Mouse (Mus musculus) myocyte (in vitro differentiated cells): ENCODE results near the gene Dupd1.

Experiments
- CEBPB ChIP-seq: IDR thresholded peaks from 2 replicates; pipeline ENCODE4 v1.6.1; 2011; ENCODE audit warnings: mild to moderate bottlenecking, moderate library complexity; ENCODE audit not compliant: poor library complexity, insufficient read depth, severe bottlenecking
- E2F4 ChIP-seq: IDR thresholded peaks from one replicate; pipeline ENCODE4 v1.6.1; 2011; ENCODE audit warnings: mild to moderate bottlenecking, control low read depth, moderate library complexity; ENCODE audit not compliant: insufficient read depth
- MAX ChIP-seq: IDR thresholded peaks from one replicate; pipeline ENCODE4 v1.6.1; 2011; ENCODE audit warnings: low read depth, mild to moderate bottlenecking, control low read depth
- MYOD1 ChIP-seq, 3 experiments: IDR thresholded peaks; one replicate each; pipeline ENCODE4 v1.6.1; 2011; ENCODE audit warnings: control low read depth in 2 of 3, low read depth in 2 of 3, mild to moderate bottlenecking in 2 of 3, moderate library complexity in 1 of 3; ENCODE audit not compliant: insufficient read length in 2 of 3, control insufficient read depth in 1 of 3
- MYOG ChIP-seq, 3 experiments: IDR thresholded peaks; one replicate each; pipeline ENCODE4 v1.6.1; 2011; ENCODE audit warnings: control low read depth in 2 of 3, low read depth in 2 of 3, mild to moderate bottlenecking in 2 of 3; ENCODE audit not compliant: insufficient read length in 2 of 3, control insufficient read depth in 1 of 3, insufficient read depth in 1 of 3
- POLR2A ChIP-seq: IDR thresholded peaks from one replicate; pipeline ENCODE4 v1.6.1; 2011; ENCODE audit warnings: low read depth, mild to moderate bottlenecking, control low read depth, moderate library complexity; ENCODE audit not compliant: insufficient read length
- POLR2AphosphoS2 ChIP-seq: IDR thresholded peaks from one replicate; pipeline ENCODE4 v1.6.1; 2011; ENCODE audit warnings: low read depth, control low read depth; ENCODE audit not compliant: insufficient read length
- SRF ChIP-seq: IDR thresholded peaks from one replicate; pipeline ENCODE4 v1.6.1; 2011; ENCODE audit warnings: low read depth; ENCODE audit not compliant: control insufficient read depth, insufficient read length
- TCF12 ChIP-seq: IDR thresholded peaks from one replicate; pipeline ENCODE4 v1.6.1; 2011; ENCODE audit warnings: mild to moderate bottlenecking, control low read depth; ENCODE audit not compliant: poor library complexity, insufficient read depth, severe bottlenecking
- TCF3 ChIP-seq: IDR thresholded peaks from one replicate; pipeline ENCODE4 v1.6.1; 2011; ENCODE audit warnings: low read depth, control low read depth; ENCODE audit not compliant: insufficient read length
- USF1 ChIP-seq: IDR thresholded peaks from one replicate; pipeline ENCODE4 v1.6.1; 2011; ENCODE audit warnings: low read depth, mild to moderate bottlenecking, control low read depth, moderate library complexity

DNA sequence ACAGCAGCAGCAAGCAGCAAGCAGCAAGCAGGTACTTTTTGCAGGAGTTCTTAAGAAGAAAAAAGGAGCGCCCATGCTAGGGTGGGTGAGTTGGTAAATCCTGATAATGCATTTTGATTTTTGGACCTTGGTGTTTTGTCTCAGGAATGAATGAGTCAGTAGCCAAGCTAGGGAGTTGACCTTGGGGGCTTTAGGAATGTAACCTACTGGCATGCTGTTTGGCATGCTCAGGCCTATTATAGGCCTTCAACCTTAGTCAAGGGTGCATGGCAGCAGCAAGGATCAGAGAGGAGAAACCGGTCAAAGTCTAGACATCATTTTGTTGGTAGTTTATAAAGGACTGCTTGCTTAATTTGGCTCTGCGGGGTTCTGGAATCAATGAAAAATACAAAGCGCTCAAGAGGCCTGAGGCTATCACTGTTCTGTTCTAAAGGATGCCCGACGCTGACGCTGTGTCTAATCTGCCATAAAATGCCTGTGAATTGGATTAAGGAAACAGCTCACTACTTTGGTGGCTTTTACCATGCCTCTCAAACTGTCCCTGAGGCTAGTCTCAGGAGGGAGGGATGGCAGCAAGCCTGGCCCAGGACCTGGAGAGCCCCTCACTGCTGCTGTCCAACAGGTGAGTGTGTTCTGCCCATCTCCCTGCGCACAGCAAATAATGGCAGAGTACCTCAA lies 7.8 kb upstream of the Dupd1 start:
- no peak for TF ChIP-seq MYOD1 (IDR thresholded peaks at IDR 0.05; ENCODE audit: control insufficient read depth in 1 of 3, insufficient read length in 2 of 3, low read depth in 2 of 3)
- no peak for TF ChIP-seq MYOG (IDR thresholded peaks at IDR 0.05; ENCODE audit: control insufficient read depth in 1 of 3, insufficient read depth in 1 of 3, insufficient read length in 2 of 3, low read depth in 2 of 3)
- TF ChIP-seq POLR2A, result no peak
- no peak for TF ChIP-seq TCF12
- TF ChIP-seq POLR2AphosphoS2, result no peak
- TF ChIP-seq MAX, result no peak
- no peak for TF ChIP-seq USF1
- TF ChIP-seq CEBPB, result no peak
- no peak for TF ChIP-seq E2F4
- no peak for TF ChIP-seq SRF
- TF ChIP-seq TCF3, result no peak
